Mouse (Mus musculus): ENCODE results near the gene Rec114.

- no peak for TF ChIP-seq CTCF (IDR thresholded peaks at IDR 0.05; ENCODE audit: control insufficient read depth, insufficient read depth, insufficient replicate concordance, low read depth, low read length)
- TF ChIP-seq POLR2A (IDR thresholded peaks at IDR 0.05; ENCODE audit: control insufficient read depth, low read depth, low read length): no peak
Measured at GRCm38 (mm10) chr9:58659989-58660388, 83.8 kb downstream of the Rec114 start.
